Mouse (Mus musculus) ES-E14 (cell line): ENCODE data around the gene Tmem239. TPM values are rescaled to one million over a fixed set of nuclear protein-coding genes. Genes with fewer than 3 reads are reported as not detected.
A peak's percentile ranks its signal among the peaks of the same experiment; 100 is the strongest.

Experiments used
- DNase-seq: peaks from one replicate; pipeline ENCODE4 v3.0.0-alpha.2; 2013; ENCODE audit warnings: low read depth, low spot score
- H3K27ac ChIP-seq: 2 replicates; pipeline ENCODE4 v1.5.1; 2012; ENCODE audit warnings: low read depth, mild to moderate bottlenecking, low read length, moderate library complexity, mixed read lengths; ENCODE audit not compliant: poor library complexity, insufficient read depth, severe bottlenecking
- H3K36me3 ChIP-seq: 2 replicates; pipeline ENCODE4 v1.6.1; 2012; ENCODE audit warnings: mild to moderate bottlenecking, low read length, moderate library complexity, mixed read lengths; ENCODE audit not compliant: control insufficient read depth, poor library complexity, insufficient read depth, severe bottlenecking
- H3K4me1 ChIP-seq, 2 experiments: fragments of 150-350 bp in 1 of 2; sonication (generic) in 1 of 2; 2 replicates each; pipeline ENCODE4 v1.6.1; 2012; ENCODE audit warnings: low read length in 2 of 2, mild to moderate bottlenecking in 1 of 2, mixed read lengths in 1 of 2; ENCODE audit not compliant: control insufficient read depth in 2 of 2, insufficient read depth in 2 of 2, poor library complexity in 1 of 2
- H3K4me3 ChIP-seq, 2 experiments: fragments of 150-350 bp in 1 of 2; sonication (generic) in 1 of 2; 2 replicates each; pipeline ENCODE4 v1.5.1; 2012; ENCODE audit warnings: low read length in 2 of 2, low read depth in 1 of 2, mild to moderate bottlenecking in 1 of 2, mixed read lengths in 1 of 2; ENCODE audit not compliant: insufficient read depth in 1 of 2, poor library complexity in 1 of 2, severe bottlenecking in 1 of 2
- H3K9ac ChIP-seq: 2 replicates; pipeline ENCODE4 v1.6.1; 2012; ENCODE audit warnings: low read depth, mild to moderate bottlenecking, low read length, mixed read lengths; ENCODE audit not compliant: poor library complexity, insufficient read depth, severe bottlenecking
- H3K9me3 ChIP-seq: fragments of 150-350 bp; sonication (generic); 2 replicates; pipeline ENCODE4 v1.6.1; 2012; ENCODE audit warnings: low read depth, mild to moderate bottlenecking, low read length; ENCODE audit not compliant: control insufficient read depth, insufficient read depth
- CHD2 ChIP-seq: IDR thresholded peaks from 2 replicates; pipeline ENCODE4 v1.6.1; 2014; ENCODE audit warnings: mild to moderate bottlenecking, low read depth, low read length, inconsistent platforms
- HCFC1 ChIP-seq: IDR thresholded peaks from 2 replicates; pipeline ENCODE4 v1.6.1; 2012; ENCODE audit warnings: low read length, inconsistent platforms, borderline replicate concordance; ENCODE audit not compliant: insufficient read depth
- MAFK ChIP-seq: IDR thresholded peaks from 2 replicates; pipeline ENCODE4 v1.6.1; 2014; ENCODE audit warnings: mild to moderate bottlenecking, low read depth, low read length, inconsistent platforms; ENCODE audit not compliant: insufficient read depth
- ZC3H11A ChIP-seq: IDR thresholded peaks from 2 replicates; pipeline ENCODE4 v1.6.1; 2012; ENCODE audit warnings: low read depth, mild to moderate bottlenecking, inconsistent platforms, low read length, borderline replicate concordance
- ZNF384 ChIP-seq: IDR thresholded peaks from 2 replicates; pipeline ENCODE4 v1.6.1; 2012; ENCODE audit warnings: low read depth, low read length, inconsistent platforms
- in situ Hi-C, 2 experiments: fragments of 600-800 bp; cut with MboI; formaldehyde crosslinking; loops; one replicate each; pipeline ENCODE4 v1.15.1; 2025; ENCODE audit warnings: low sequenced_read_pairs in 2 of 2, inconsistent platforms in 1 of 2; ENCODE audit not compliant: unreplicated experiment in 2 of 2
- total RNA-seq: library from RNA; depleted of rRNA; stranded (reverse); fragments of 300-350 nt; gene quantifications from 2 replicates; pipeline ENCODE4 v1.2.3, GENCODE M21; 2012

Gene Tmem239
- total RNA-seq, 1 experiment: not detected

- Histone ChIP-seq H3K36me3 (no peaks in the 10 kb centered on the region), H3K4me3 (no peak overlapping the region), H3K9me3 (no peaks in the 10 kb centered on the region), H3K9ac (no peak overlapping the region), H3K4me1 (peaks cover 0 to 2% of the 10 kb centered on the region in 2 experiments; a peak in 1 of 4 replicates), H3K27ac (no peak overlapping the region)
- DNase-seq: no peak
- in situ Hi-C loops: no loop called here
- TF ChIP-seq ZC3H11A (no peak), HCFC1 (no peak), ZNF384 (no peak), CHD2 (no peak), MAFK (no peak)
Observed at GRCm38 (mm10) chr2:130412775-130413174, 6.5 kb downstream of the Tmem239 start.

DNA sequence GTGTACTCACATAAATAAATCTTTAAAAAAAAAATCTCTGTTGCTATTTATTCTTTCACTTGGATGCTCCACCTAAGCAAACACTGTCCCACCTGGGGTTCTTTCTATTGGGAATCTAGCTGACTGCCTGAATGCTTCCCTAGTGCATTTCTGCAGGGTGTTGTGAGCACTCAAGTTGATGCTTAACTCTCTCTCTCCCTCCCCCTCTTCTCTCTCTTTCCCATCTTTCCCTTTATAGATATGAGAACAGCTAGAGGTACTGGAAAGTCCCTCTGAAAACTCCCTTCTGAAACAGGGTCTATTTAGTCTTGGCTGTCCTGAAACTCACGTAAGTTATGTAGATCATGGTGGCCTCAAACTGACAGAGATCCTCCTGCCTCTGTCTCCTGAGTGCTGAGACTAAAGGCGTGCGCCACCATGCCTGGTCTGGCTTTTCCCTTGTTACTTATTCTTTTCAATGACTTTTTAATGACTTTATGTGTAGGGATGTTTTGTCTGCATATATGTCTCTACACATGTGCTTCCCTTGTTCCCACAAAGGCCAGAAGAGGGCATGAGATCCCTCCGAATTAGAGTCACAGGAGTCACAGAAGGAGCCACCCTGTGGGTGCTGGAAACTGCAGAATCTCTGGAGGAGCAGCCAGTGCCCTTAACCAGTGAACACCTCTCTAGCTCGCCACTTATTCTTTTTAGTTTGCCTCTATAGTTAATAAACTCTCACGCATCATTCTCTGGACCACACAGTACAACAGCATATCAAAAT lies 8.0 kb downstream of the Tmem239 start:
- in situ Hi-C loops: no loop called here
- Histone ChIP-seq H3K27ac (no peak overlapping the region), H3K4me3 (no peak overlapping the region), H3K4me1 (peaks cover 0 to 5% of the 10 kb centered on the region in 2 experiments; a peak in 1 of 4 replicates), H3K36me3 (peaks cover 4% of the 10 kb centered on the region; the same call in 1 of the 2 replicates), H3K9me3 (no peaks in the 10 kb centered on the region), H3K9ac (no peak overlapping the region)
- no peak for TF ChIP-seq MAFK
- no peak for TF ChIP-seq ZNF384
- TF ChIP-seq ZC3H11A: no peak
- TF ChIP-seq CHD2: no peak
- TF ChIP-seq HCFC1: no peak
- no peak for DNase-seq

- no peak for DNase-seq
- in situ Hi-C loops: no loop called here
- Histone ChIP-seq H3K27ac (no peak overlapping the region), H3K4me1 (peaks cover 2 to 8% of the 10 kb centered on the region in 2 experiments; a peak in 2 of 4 replicates), H3K4me3 (no peak overlapping the region), H3K36me3 (peaks cover 6% of the 10 kb centered on the region; the same call in 1 of the 2 replicates), H3K9me3 (no peaks in the 10 kb centered on the region), H3K9ac (no peak overlapping the region)
- TF ChIP-seq ZNF384 (no peak), MAFK (no peak), ZC3H11A (no peak), CHD2 (no peak), HCFC1 (no peak)
Observed at GRCm38 (mm10) chr2:130421781-130422620, 15.7 kb downstream of the Tmem239 start.

DNA sequence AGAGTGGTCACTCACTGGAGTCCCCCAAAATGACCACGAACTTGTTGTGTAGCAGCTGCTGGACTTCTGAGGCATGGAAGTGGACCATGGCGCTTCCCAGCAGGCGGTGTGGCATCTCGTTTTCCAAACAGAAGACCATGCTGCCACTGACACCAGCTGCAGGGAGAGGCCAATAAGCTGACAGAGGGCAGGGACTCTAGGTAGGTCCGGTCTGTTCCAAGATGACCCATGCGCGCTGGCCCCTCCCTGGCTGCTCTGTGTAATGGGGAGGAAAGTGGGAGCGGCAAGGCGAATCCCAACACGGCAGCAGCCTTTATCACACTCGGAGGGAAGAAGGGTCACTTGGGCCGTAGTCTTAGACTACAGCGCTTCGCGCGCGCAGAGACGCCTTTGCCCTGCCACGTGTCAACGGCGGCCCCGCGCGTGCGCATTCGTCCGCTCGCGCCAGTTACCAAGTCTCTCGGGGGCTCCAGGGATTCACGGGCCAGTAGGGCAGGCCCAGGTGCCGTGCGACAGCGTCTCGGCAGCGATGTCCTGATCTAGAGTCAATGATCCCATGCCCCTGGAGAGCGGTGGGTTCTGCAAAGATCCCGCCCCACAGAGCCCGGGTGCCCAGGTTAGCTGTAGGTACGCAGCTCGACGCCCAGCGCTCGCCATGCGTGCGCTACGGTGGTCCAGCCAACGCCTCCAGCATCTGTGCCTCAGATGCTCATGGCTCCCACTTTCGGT lies 17.3 kb downstream of the Tmem239 start:
- Histone ChIP-seq H3K9ac (peak overlapping the region; percentile 90), H3K27ac (no peak overlapping the region), H3K4me1 (peaks cover 2 to 10% of the 10 kb centered on the region in 2 experiments; a peak in 2 of 4 replicates), H3K4me3 (peak overlapping the region; percentile 76 to 87), H3K9me3 (no peaks in the 10 kb centered on the region), H3K36me3 (peaks cover 6% of the 10 kb centered on the region; the same call in 1 of the 2 replicates)
- peak; percentile 27 for DNase-seq
- TF ChIP-seq ZC3H11A (no peak), HCFC1 (no peak), ZNF384 (no peak), CHD2 (no peak; the same call in 1 of the 2 replicates), MAFK (no peak)
- in situ Hi-C loops: no loop called here
